Mouse (Mus musculus) lung, adult 2 months (tissue): Measurements from ENCODE around the gene Rgs11. TPM values are rescaled to one million over a fixed set of nuclear protein-coding genes. Genes with fewer than 3 reads are reported as not detected.

Experiments
- DNase-seq: peaks from one replicate; pipeline ENCODE4 v3.0.0; 2022
- H3K4me1 ChIP-seq: fragments of 200-500 bp; 2 replicates; pipeline ENCODE4 v1.6.1; 2011; ENCODE audit warnings: low read length; ENCODE audit not compliant: control insufficient read depth, insufficient read depth
- H3K4me3 ChIP-seq: fragments of 200-500 bp; replicated peaks from 2 replicates; pipeline ENCODE3; 2011; ENCODE audit warnings: low read depth, mild to moderate bottlenecking, control low read depth, low read length; ENCODE audit errors: extremely low read depth
- CTCF ChIP-seq: fragments of 200-500 bp; IDR thresholded peaks from 2 replicates; pipeline ENCODE4 v1.5.1; 2011; ENCODE audit warnings: mild to moderate bottlenecking, low read length, control low read depth; ENCODE audit not compliant: insufficient read depth
- POLR2A ChIP-seq: fragments of 200-500 bp; IDR thresholded peaks from 2 replicates; pipeline ENCODE4 v1.6.1; 2011; ENCODE audit warnings: low read depth, mild to moderate bottlenecking, control low read depth, low read length, borderline replicate concordance; ENCODE audit errors: extremely low read depth
- WGBS: fragments of 180-500 bp; shearing (Covaris S2); methylation state at CpG from one replicate; pipeline ENCODE4 v1.1.7; 2018; 5-methylcytosine and 5-hydroxymethylcytosine counted together
- polyA plus RNA-seq: library from polyadenylated mRNA; depleted of rRNA; stranded (reverse); fragments of >200 nt; gene quantifications from 2 replicates; pipeline ENCODE4 v1.2.3, GENCODE M21; 2012

Gene Rgs11
- polyA plus RNA-seq, 1 experiment, result 59.5 TPM

DNA sequence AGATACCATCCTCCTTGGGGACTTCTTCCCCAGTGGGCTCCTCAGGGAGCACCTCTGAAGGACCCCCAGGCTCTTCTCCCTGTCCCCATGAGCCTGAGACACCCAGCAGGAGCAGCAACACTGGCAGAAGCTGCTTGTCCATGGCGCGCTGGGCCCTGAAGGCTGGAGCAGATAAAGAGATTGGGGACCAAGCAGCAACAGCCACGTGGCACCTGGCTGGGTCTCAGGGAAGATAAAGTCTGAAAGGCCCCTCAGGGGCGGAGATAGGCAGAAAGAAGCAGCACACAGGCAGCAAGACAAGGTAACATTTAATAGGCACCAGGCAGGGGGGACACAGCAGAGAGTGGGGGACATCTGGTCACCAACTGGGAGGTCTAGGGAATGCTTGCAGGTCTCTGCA is 3.9 kb upstream of the Rgs11 start, which contains the start of gene Pdia2:
Pdia2 (minus strand) TSS at position 196 of the 400 bp plus-strand sequence.
- peaks cover 4% of the 10 kb centered on the region for H3K4me1 ChIP-seq
- no peak for TF ChIP-seq POLR2A
- no peak for TF ChIP-seq CTCF
- no peak for DNase-seq
- no peak within 1 kb of the TSS for H3K4me3 ChIP-seq
- 76% methylated on average over 4 of the region's 4 CpGs for WGBS

DNA sequence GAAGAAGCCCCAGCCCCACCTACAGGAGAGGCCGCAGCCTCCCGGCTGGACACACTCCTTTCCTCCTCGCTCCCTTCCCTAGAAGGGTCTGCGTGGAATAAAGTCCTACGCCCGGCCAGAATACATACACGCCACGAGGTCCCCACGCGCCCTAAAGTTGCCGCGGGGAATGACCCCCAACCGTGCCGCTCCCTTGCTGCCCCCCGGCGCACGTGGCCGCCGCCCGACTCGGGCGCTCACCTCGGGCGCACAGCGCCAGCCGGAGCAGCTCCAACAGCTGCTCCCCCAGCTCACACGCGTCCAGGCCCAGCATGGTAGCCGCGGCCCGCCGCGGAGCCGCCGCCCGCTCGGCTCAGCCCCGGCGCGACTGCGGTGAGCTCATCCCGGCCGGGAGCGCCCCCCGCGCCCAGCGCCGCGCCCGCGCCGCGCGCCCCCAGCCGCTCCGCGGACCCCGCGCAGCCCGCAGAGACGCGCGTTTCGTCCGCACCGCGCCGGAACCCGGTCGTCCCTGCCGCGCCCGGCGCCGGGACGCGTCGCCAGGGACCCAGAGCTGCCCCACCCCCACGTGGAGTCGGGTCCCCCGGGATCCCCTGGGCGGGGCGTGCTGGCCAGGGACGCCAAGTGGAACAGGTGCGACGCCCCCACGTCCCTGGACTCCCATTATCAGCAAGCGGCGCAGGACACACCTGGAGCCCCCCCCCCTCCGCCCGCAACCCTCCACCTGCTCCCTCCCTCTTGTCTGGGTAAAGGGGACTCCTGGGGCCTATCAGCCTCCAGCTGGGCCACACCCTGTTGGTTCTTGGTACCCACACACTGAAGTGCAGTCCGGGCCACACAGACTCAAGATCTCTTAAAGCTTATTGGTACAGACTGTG is 1.7 kb upstream of the Rgs11 start:
- TF ChIP-seq CTCF (no peak), POLR2A (no peak)
- Histone ChIP-seq H3K4me3 (no peak overlapping the region), H3K4me1 (peaks cover 4% of the 10 kb centered on the region)
- 1% methylated on average over 92 of the region's 92 CpGs for WGBS
- DNase-seq, result peak; percentile 28

- H3K4me1 ChIP-seq, result peaks cover 4% of the 10 kb centered on the region
- no peak overlapping the region for H3K4me3 ChIP-seq
- peak; percentile 15 for DNase-seq
- TF ChIP-seq CTCF, result no peak
- no peak for TF ChIP-seq POLR2A
These were observed 753 bp upstream of the Rgs11 start for GRCm38 (mm10) chr17:26201998-26202397.

- peaks cover 4% of the 10 kb centered on the region for H3K4me1 ChIP-seq
- H3K4me3 ChIP-seq, result peak overlapping the region; percentile 62
- DNase-seq, result peak; percentile 68
- no peak for TF ChIP-seq CTCF
- TF ChIP-seq POLR2A, result no peak
- under 1% methylated on average over 30 of the region's 30 CpGs for WGBS
These were observed 615 bp downstream of the Rgs11 start for GRCm38 (mm10) chr17:26203321-26203811.

GRCm38 (mm10) chr17:26204766-26205165 is 2.0 kb downstream of the Rgs11 start:
- peaks cover 4% of the 10 kb centered on the region for H3K4me1 ChIP-seq
- no peak for TF ChIP-seq POLR2A
- DNase-seq, result no peak
- WGBS, result 49% methylated on average over 11 of the region's 11 CpGs
- no peak overlapping the region for H3K4me3 ChIP-seq

GRCm38 (mm10) chr17:26206392-26206791 is 3.6 kb downstream of the Rgs11 start:
- Histone ChIP-seq H3K4me3 (no peak overlapping the region), H3K4me1 (peaks cover 4% of the 10 kb centered on the region)
- DNase-seq, result no peak
- TF ChIP-seq CTCF (no peak), POLR2A (no peak)
- WGBS, result 33% methylated on average over 1 of the region's 1 CpGs

DNA sequence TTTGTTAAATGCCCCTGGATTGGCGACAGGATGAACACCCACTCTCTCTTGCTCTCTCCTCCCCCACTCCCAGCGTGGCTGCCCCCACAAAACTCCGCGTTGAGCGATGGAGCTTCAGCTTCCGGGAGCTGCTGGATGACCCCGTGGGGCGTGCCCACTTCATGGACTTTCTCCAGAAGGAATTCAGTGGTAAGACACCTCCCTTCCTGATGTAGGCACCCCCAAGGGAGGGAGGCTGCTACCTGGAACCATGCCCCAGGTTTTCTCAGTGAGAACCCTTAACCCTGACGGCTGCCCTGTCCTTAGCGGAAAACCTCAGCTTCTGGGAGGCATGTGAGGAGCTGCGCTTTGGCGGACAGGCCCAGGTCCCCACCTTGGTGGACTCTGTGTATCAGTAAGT is 4.9 kb downstream of the Rgs11 start, which contains the start of gene Arhgdig:
Arhgdig (minus strand) TSS at position 101 of the 400 bp plus-strand sequence.
- WGBS, result 85% methylated on average over 12 of the region's 12 CpGs
- Histone ChIP-seq H3K4me3 (no peak within 1 kb of the TSS), H3K4me1 (peaks cover under 1% of the 10 kb centered on the region; the same call in 1 of the 2 replicates)
- DNase-seq, result no peak
- TF ChIP-seq POLR2A, result no peak
- no peak for TF ChIP-seq CTCF

- no peak for DNase-seq
- WGBS, result 86% methylated on average over 7 of the region's 7 CpGs
- H3K4me3 ChIP-seq, result no peak overlapping the region
- no peaks in the 10 kb centered on the region for H3K4me1 ChIP-seq
- no peak for TF ChIP-seq POLR2A
- no peak for TF ChIP-seq CTCF
These were observed 9.5 kb downstream of the Rgs11 start for GRCm38 (mm10) chr17:26212241-26212640.

DNA sequence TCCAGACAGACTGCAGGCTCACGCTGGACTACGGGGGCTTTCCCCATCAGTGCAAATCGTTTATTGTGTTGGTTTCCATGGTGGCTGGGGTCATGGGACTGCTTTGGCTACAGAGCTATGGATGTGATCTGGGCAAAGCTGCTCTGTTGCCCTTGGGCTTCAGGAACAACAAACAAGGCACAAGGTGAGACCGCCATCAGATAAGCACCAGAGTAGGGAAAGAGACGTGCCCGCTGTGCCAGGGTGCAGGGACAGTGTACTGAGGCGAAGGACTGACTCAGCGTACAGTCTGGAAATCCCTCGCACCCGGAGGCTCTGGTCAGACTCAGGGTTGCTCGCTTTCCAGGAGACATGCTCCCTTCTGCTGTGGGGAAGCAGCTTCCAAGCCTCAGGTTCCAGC is 9.9 kb downstream of the Rgs11 start:
- TF ChIP-seq POLR2A, result no peak
- no peak for TF ChIP-seq CTCF
- 81% methylated on average over 11 of the region's 11 CpGs for WGBS
- Histone ChIP-seq H3K4me3 (no peak overlapping the region), H3K4me1 (no peaks in the 10 kb centered on the region)
- no peak for DNase-seq

DNA sequence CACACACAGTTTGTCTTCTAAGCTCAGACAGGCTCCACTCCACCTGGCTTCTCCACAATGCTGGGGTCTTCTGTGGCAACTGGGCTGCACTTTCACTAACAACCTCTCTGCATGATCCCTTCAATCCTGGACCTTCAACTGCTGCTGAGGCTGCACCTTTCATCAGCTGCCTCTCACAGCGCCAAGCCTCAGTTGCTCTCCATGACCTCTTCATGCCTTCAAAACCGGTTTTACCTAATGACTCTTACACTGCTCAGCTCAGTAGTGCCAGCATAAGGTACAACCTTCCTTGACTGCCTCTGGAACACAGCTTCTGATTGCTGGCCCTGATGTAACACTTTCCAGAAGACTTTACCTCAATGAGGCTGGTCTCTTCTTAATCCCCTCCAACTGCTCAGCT is 18.8 kb downstream of the Rgs11 start:
- TF ChIP-seq CTCF, result no peak
- TF ChIP-seq POLR2A, result no peak
- DNase-seq, result no peak

More for the DNA sequence above, 18.8 kb downstream of the Rgs11 start:
- WGBS, result 57% methylated on average over 2 of the region's 2 CpGs
- H3K4me1 ChIP-seq, result no peaks in the 10 kb centered on the region
- H3K4me3 ChIP-seq, result no peak overlapping the region
